Mouse (Mus musculus) cortical plate, adult 2 months (tissue): ENCODE measurements at regions not wholly inside any gene's neighbourhood (a gene's known extent, or its start where the extent isn't known, plus 50 kb on each side); places are given as distances from the start of the nearest gene placed in this dataset.

ENCODE experiments used
- CTCF ChIP-seq: fragments of 200-500 bp; IDR thresholded peaks from 2 replicates; pipeline ENCODE4 v1.5.1; 2011; ENCODE audit warnings: mild to moderate bottlenecking, control low read depth, low read length; ENCODE audit not compliant: insufficient read depth; ENCODE audit errors: extremely low read depth
- POLR2A ChIP-seq: fragments of 200-500 bp; IDR thresholded peaks from 2 replicates; pipeline ENCODE4 v1.6.1; 2011; ENCODE audit warnings: mild to moderate bottlenecking, low read length, control low read depth; ENCODE audit not compliant: insufficient read depth; ENCODE audit errors: extremely low read depth

- TF ChIP-seq CTCF (no peak), POLR2A (no peak)
Measured at GRCm38 (mm10) chr8:89392749-89393148, 348.8 kb upstream of the Sall1 start.
